ENCODE assay signal across 28 mouse cellular contexts in the genomic region with DNA sequence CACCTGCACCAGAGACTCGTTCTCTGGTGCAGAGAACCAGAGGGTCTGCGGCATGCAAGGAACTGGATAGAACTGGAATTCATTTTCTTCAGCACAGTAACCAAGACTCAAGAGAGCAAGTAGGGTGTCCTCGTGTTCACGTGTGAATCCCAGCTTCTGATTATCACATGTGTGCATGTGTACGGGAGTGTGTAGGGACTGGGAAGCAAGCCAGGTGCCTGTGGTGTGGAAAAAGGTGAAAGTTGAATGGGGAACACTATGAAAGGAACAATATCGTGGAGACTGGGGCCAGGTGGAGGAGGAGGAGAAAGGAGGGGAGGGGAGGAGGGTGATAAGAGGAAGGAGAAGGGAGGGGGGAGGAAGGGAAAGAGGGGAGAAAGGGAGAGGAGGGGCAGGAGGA. TPM values are rescaled to one million over a fixed set of nuclear protein-coding genes. Genes with fewer than 3 reads are reported as not detected.
"Had no signal": no experiment of that assay in that cellular context is flagged by ENCODE, and none has a peak within 500 bp of the region (broad histone marks: within the 10 kb centered on the region; RNA-seq: fewer than 3 reads in every experiment).

No protein-coding gene starts in this region.

- H3K27ac ChIP-seq: kidney, postnatal 0 days; left cerebral cortex, adult 2 months; liver, embryonic 13.5 days; macrophage; midbrain, embryonic 12.5 days; midbrain, embryonic 15.5 days; neural tube, embryonic 12.5 days; neural tube, embryonic 15.5 days had no signal

- H3K27me3 ChIP-seq: liver, embryonic 13.5 days; midbrain, embryonic 12.5 days; midbrain, embryonic 15.5 days; neural tube, embryonic 12.5 days; neural tube, embryonic 15.5 days had no signal

- H3K9me3 ChIP-seq: liver, embryonic 13.5 days; midbrain, embryonic 12.5 days; midbrain, embryonic 15.5 days; neural tube, embryonic 12.5 days; neural tube, embryonic 15.5 days had no signal

- H3K9ac ChIP-seq: liver, embryonic 13.5 days; lung, embryonic 14.5 days; midbrain, embryonic 12.5 days; midbrain, embryonic 15.5 days; neural tube, embryonic 12.5 days; neural tube, embryonic 15.5 days had no signal

- H3K4me3 ChIP-seq: left cerebral cortex, adult 2 months; liver, embryonic 13.5 days; midbrain, embryonic 12.5 days; midbrain, embryonic 15.5 days; neural tube, embryonic 12.5 days; neural tube, embryonic 15.5 days had no signal

- DNase-seq: layer of hippocampus, postnatal 36 days; liver, embryonic 13.5 days; lung, embryonic 14.5 days; right cerebral cortex, adult 18-20 months; right cerebral cortex, postnatal 14 days; right cerebral cortex, postnatal 4 days; thymus, postnatal 25 days had no signal

- H3K36me3 ChIP-seq: liver, embryonic 13.5 days; midbrain, embryonic 12.5 days; midbrain, embryonic 15.5 days; neural tube, embryonic 12.5 days; neural tube, embryonic 15.5 days had no signal

- H3K4me1 ChIP-seq: liver, embryonic 13.5 days; midbrain, embryonic 12.5 days; midbrain, embryonic 15.5 days; neural tube, embryonic 12.5 days; neural tube, embryonic 15.5 days had no signal

RNA-seq across cellular contexts. Expression of gene Gm9936, which starts 28.3 kb away (rescaled TPM):
- total RNA-seq: megakaryocyte, adult 5-6 weeks had no signal
- polyA plus RNA-seq: kidney, embryonic 14.5 days; kidney, postnatal 0 days; liver, embryonic 13.5 days; lung, embryonic 14.5 days; lung, postnatal 0 days; macrophage; thymus, postnatal 0 days had no signal

RNA-seq across cellular contexts. Expression of gene 4930519G04Rik, which starts 33.3 kb away (rescaled TPM):
- total RNA-seq: layer of hippocampus, adult 8-10 months; layer of hippocampus, postnatal 10 days; layer of hippocampus, postnatal 36 days; left cerebral cortex, adult 2 months; left cerebral cortex, postnatal 10 days; left cerebral cortex, postnatal 36 days had no signal
- polyA plus RNA-seq: intestine, postnatal 0 days; kidney, embryonic 14.5 days; kidney, postnatal 0 days; limb, embryonic 11.5 days; limb, embryonic 14.5 days; liver, embryonic 13.5 days; liver, embryonic 16.5 days; lung, embryonic 14.5 days; lung, postnatal 0 days; macrophage; midbrain, embryonic 12.5 days; midbrain, embryonic 15.5 days; neural tube, embryonic 12.5 days; neural tube, embryonic 15.5 days; stomach, embryonic 14.5 days; thymus, postnatal 0 days; urinary bladder, adult 2 months had no signal

RNA-seq across cellular contexts. Expression of gene Oasl1, which starts 36.2 kb away (rescaled TPM):
- total RNA-seq: layer of hippocampus, postnatal 36 days; left cerebral cortex, postnatal 10 days; left cerebral cortex, postnatal 36 days had no signal
